Mouse (Mus musculus) yolk sac, embryonic 10.5 days (tissue): ENCODE data around the gene Sgms1.
"Not testable (repeated sequence)": the region's sequence is repeated elsewhere in the genome, so short reads cannot be mapped to it uniquely, and the experiment has no call there.

Source experiments
- DNase-seq: peaks from one replicate; pipeline ENCODE4 v3.0.0-alpha.2; 2017; ENCODE audit warnings: low spot score

The Sgms1 gene

GRCm38 (mm10) chr19:32383738-32384137 lies 5.8 kb downstream of the Sgms1 start:
- DNase-seq, result no peak

- no peak for DNase-seq
These were observed 8.0 kb downstream of the Sgms1 start for GRCm38 (mm10) chr19:32381511-32381961.

GRCm38 (mm10) chr19:32380748-32381147 lies 8.8 kb downstream of the Sgms1 start:
- no peak for DNase-seq

- no peak for DNase-seq
These were observed 10.1 kb downstream of the Sgms1 start for GRCm38 (mm10) chr19:32379239-32379920.

GRCm38 (mm10) chr19:32378581-32378980 lies 10.9 kb downstream of the Sgms1 start:
- DNase-seq, result no peak

- DNase-seq, result no peak
These were observed 11.7 kb downstream of the Sgms1 start for GRCm38 (mm10) chr19:32377701-32378325.

GRCm38 (mm10) chr19:32376886-32377535 lies 12.5 kb downstream of the Sgms1 start:
- DNase-seq, result no peak

GRCm38 (mm10) chr19:32376054-32376453 lies 13.5 kb downstream of the Sgms1 start:
- no peak for DNase-seq

GRCm38 (mm10) chr19:32375473-32375985 lies 14.0 kb downstream of the Sgms1 start:
- DNase-seq, result no peak

- DNase-seq, result no peak
These were observed 14.8 kb downstream of the Sgms1 start for GRCm38 (mm10) chr19:32374751-32375150.

- DNase-seq, result no peak
These were observed 15.5 kb downstream of the Sgms1 start for GRCm38 (mm10) chr19:32373865-32374655.

- peak; percentile 47 for DNase-seq
These were observed 17.1 kb downstream of the Sgms1 start for GRCm38 (mm10) chr19:32372373-32372772.

- no peak for DNase-seq
These were observed 22.2 kb downstream of the Sgms1 start for GRCm38 (mm10) chr19:32367333-32367732.

- no peak for DNase-seq
These were observed 23.1 kb downstream of the Sgms1 start for GRCm38 (mm10) chr19:32366406-32366805.

GRCm38 (mm10) chr19:32365111-32365510 lies 24.4 kb downstream of the Sgms1 start:
- no peak for DNase-seq

- no peak for DNase-seq
These were observed 25.9 kb downstream of the Sgms1 start for GRCm38 (mm10) chr19:32363587-32363986.

- no peak for DNase-seq
These were observed 27.0 kb downstream of the Sgms1 start for GRCm38 (mm10) chr19:32362520-32362919.

- DNase-seq, result peak; percentile 60
These were observed 28.4 kb downstream of the Sgms1 start for GRCm38 (mm10) chr19:32360989-32361698.

- DNase-seq, result no peak
These were observed 29.0 kb downstream of the Sgms1 start for GRCm38 (mm10) chr19:32360546-32360945.

- DNase-seq, result peak; percentile 57
These were observed 30.6 kb downstream of the Sgms1 start for GRCm38 (mm10) chr19:32358699-32359517.

GRCm38 (mm10) chr19:32358011-32358410 lies 31.5 kb downstream of the Sgms1 start:
- not testable (repeated sequence) for DNase-seq
